Mouse (Mus musculus) heart, adult 8-10 months (tissue): Measurements from ENCODE around the gene Gpn2. TPM values are rescaled to one million over a fixed set of nuclear protein-coding genes. Genes with fewer than 3 reads are reported as not detected.
A peak's percentile ranks its signal among the peaks of the same experiment; 100 is the strongest.

Source experiments
- DNase-seq: peaks from one replicate; pipeline ENCODE4 v3.0.0; 2022; ENCODE audit warnings: low spot score
- total RNA-seq, 4 experiments: library from RNA; stranded (reverse); gene quantifications; 2 replicates each; pipeline ENCODE4 v1.2.4; 2022

Gene Gpn2
- total RNA-seq, result 1 to 10 TPM; 7.2 to 8.1 (median 8.1) TPM

- DNase-seq, result peak; percentile 89
These were observed at the start of gene Gpn2 for GRCm38 (mm10) chr4:133584059-133584951. Gene Gpn2, plus strand, starts transcription at chr4:133584362.

DNA sequence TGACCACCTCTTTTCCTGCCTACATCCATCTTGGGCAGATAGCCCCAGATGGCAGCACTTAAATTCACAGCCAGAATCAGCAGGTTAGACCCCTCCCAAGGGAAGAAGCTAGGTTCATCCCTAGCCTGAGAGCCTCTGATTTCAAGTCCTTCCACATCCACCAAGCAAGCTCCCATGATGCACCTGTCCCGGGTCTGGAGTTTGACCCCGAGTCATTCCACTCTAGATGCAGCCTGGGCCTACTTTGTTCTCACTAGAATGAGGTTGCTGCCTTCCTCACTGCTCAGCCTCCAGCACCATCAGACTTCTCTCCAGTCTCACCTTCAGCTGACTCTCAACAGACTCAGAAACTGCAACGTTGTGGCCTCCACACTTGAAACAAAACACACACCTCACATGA, 48.1 kb upstream of the Gpn2 start:
- no peak for DNase-seq

DNA sequence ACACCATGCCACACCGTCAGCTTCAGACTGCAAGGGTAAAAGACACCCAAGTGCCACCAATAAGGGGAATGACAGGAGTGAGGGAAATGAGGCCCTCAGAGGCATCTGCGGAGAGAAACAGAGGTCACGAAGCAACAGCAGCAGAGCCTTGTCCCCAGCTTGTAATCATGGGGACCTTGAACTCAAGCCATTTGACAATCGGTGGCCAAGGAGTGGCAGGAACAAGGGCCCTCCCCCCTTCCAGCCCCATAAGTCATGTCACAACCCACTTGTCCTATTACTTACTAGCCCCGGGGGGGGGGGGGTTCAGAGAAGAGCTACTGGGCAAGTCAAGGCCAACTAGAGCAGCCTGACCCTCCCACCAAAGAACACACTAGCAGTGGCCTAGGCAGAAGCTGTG, 47.5 kb upstream of the Gpn2 start:
- DNase-seq, result no peak

DNA sequence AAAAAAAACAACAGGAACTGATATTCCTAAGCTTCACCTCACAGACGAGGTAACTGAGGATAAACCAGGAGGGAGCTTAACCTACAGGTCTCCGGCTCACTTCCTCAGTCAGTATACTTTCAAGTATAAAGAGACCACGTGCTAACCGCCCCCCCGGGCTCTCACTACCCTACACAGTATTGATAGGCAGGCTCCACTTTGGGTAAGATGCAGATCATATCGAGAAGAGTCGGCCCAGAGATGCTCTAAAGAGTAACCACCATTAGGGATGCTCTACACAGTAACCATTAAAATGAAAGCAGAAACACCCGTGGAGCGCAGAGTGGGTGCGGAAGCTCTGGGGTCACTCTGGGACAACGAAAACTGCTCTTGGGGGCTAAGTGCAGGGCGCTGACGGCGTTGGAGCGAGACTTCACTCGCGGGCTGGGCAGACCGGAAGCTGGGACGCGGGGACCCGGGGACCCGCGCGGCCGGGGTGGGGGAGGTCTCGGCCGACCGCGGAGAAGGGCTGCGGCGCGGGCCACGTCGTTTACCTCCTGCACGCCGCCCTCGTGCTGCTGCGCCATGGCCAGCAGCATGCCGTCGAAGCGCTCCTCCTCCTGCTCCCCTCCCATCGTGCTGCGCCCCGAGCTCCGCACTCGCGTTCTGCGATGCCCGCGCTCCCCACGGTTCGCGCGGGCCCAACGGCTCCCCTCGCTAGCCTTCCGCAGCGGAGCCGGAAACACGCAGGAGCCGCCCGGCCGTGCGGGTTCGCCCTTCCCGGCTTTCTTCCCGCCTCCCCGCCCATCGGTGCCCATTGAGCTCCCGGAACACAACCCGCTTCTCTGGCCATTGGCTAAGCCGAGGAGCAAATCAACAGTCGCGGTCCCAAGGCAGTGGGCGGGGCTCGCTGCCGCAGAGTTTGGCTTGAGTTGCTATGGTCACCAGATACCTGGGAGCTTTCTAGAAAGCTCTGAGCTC, 38.6 kb upstream of the Gpn2 start, which contains the start of gene Nudc:
Gene Nudc (minus strand): TSS at position 725 of the 960 bp plus-strand sequence.
- peak; percentile 97 for DNase-seq

DNA sequence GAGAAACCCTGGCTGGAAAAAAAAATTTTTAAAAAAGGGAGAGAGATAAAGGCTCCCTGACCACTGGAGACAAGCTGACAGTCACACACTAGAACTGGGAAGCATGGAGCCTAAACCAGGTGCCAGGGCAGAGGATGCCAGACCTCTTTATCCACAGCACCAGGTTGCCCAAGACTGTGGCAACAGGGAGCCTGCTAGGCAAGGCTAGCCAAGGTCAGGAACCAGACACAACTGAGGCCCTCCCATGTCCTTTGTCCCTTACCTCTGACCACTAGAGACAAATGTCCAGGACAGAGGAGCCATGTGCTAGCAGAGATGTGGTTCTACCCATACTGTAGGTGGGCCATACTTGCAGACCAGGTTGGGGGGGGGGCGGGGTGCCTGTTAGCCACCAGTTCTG, 32.1 kb upstream of the Gpn2 start:
- DNase-seq, result no peak

GRCm38 (mm10) chr4:133552768-133553447, 31.3 kb upstream of the Gpn2 start, which contains the start of gene Nr0b2:
Gene Nr0b2, plus strand, starts transcription at chr4:133553376.
- DNase-seq, result no peak

DNA sequence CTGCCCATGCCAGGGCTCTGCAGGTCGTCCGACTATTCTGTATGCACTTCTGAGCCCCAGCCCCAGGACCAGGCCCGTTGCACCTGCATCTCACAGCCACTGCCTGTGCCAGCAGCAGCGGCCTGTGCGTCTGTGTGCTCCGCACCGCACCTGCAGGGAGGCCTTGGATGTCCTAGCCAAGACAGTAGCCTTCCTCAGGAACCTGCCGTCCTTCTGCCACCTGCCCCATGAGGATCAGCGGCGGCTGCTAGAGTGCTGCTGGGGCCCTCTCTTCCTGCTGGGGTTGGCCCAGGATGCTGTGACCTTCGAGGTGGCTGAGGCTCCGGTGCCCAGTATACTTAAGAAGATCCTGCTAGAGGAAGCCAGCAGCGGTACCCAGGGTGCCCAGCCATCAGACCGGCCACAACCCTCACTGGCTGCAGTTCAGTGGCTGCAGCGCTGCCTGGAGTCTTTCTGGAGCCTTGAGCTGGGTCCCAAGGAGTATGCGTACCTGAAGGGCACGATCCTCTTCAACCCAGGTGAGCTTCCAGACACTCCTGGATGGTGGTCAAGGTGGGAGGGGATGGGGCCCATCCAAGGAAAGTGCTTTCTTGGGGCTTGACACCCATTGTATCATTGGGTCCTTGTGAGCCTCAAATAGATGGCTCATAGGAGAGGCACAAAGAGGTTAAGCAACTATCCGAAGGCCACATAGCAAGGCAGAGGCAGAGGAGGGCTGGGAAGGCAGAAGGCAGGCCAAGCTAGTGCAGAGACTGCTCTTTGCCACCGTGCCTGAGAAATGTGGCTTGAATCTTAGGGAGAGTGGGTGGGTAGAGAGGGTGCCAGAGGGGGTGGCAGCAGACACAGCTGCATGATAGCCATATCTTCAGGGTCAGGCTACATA, 30.5 kb upstream of the Gpn2 start:
- no peak for DNase-seq

DNA sequence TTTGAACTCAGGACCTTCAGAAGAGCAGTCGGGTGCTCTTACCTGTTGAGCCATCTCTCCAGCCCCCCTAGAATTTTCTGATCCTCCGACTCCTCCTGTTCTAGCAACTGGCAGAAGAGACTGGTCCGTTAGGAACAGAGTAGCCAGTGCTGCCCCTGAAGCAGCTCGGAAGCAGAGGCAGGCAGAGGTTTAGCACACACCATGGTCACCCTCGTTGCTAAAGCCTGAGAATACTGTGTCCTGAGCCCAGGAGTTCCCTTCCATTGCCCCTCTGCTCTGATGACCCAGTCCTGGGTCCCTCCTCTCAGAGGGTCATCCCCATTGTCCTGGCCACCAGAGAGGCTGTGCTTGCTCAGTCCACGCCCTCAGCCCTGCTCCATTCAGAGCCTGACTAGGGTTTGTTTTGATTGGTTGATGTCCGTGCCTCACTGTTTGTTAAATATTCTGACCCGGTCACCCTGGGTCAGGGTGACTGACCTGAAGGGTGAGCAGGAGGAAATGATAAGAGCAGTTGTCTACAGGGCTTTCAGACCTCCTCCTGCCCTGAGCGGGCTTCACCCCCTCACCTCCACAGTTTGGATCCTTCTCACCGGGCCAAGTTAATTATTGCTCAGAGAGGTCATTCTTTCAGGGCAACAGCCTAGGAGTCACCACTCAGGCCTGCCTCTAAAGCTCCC, 27.0 kb upstream of the Gpn2 start:
- DNase-seq, result no peak

DNA sequence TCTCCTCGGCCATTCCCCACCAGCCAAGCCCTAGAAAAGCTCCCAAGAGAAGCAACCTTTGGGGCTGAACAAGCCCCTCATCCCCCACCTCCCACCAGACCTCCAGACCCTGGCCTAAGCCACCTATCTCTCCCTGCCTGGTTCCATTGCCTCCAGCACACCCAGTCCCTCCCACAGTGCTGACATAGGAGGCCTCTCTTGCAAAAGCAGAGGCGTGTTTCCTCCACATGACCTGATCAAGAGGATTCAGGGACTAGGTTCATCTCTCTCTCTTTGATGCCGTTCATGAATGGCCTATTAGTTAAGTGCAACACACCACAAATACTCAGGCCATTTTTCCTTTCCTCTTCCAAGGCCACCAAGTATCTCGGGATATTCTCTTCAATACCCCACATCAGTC, 24.3 kb upstream of the Gpn2 start:
- no peak for DNase-seq

- DNase-seq, result no peak
These were observed 22.5 kb upstream of the Gpn2 start for GRCm38 (mm10) chr4:133561622-133562021.

GRCm38 (mm10) chr4:133563123-133563571, 21.0 kb upstream of the Gpn2 start:
- peak; percentile 50 for DNase-seq

- DNase-seq, result no peak
These were observed 16.9 kb upstream of the Gpn2 start for GRCm38 (mm10) chr4:133567251-133567650.

DNA sequence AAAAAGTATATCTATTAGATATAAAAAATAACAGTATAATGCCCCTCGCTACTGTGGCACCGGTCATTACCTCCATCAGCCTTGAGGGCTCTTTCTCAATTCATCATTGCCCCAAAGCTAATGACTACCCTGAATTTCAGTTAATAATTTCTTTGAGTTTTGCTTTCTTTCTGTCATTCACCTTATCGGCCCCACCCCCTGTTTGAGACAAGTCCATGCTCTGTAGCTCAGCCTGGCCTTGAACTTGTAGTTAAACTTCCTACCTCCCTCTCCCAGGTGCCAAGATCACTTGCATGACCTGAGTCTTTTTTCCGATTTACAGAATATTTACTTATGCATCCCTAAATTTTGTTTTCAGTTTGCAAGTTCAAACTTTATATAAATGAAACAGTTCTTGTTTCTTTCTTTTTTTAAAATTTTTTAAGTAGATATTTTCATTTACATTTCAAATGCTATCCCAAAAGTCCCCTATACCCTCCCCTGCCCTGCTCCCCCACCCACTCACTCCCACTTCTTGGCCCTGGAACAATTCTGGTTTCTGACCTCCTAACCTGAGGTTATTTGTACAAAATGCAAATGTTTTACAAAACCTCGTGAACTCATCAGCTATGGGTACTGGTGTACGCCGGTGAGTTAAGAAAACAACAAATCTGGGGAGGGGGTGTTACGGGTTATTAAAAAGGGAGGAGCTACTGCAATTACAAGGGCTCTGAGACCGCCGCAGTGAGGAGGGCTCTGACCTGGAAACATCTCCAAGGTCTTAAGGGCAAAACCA, 14.7 kb upstream of the Gpn2 start:
- no peak for DNase-seq

- no peak for DNase-seq
These were observed 14.1 kb upstream of the Gpn2 start for GRCm38 (mm10) chr4:133570066-133570466.

DNA sequence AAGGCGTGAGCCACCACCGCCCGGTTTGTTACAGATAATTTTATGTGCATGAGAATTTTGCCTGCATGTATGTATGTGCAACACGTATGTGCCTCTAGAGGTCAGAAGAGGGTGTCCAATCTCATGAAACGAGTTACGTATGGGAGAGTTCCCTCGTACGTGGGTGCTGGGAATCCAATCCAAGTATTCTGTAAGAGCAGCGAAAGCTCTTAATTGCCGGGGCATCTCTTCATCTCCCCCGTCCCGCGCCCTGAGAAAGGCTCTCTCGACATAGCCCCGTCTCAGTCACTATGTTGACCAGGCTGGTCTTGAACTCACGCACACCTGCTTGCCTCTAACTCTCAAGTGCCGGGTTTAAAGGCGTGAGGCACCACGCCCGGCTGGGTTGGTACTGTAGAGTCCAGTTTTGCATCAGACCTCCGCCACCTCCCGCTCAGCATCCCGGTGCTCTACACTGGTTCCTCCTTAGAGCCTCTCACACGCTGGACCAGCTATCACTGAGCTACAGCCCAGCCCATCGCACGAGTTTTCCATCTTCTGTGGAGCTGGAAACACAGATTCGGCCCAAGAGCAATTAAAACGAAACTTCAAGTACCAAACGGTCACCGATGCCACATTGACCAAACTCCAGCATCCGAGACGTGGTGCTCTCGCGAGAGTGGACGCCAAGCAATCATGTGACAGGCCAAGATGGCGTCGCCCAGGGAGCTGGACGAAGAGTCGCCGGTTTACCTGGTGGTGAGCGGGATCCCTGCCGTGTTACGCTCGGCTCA, 9.9 kb upstream of the Gpn2 start, which contains the start of gene Gpatch3:
Gene Gpatch3 (plus strand): TSS at position 676 of the 773 bp plus-strand sequence.
- peak; percentile 91 for DNase-seq

- no peak for DNase-seq
These were observed 9.3 kb upstream of the Gpn2 start for GRCm38 (mm10) chr4:133574843-133575202.

DNA sequence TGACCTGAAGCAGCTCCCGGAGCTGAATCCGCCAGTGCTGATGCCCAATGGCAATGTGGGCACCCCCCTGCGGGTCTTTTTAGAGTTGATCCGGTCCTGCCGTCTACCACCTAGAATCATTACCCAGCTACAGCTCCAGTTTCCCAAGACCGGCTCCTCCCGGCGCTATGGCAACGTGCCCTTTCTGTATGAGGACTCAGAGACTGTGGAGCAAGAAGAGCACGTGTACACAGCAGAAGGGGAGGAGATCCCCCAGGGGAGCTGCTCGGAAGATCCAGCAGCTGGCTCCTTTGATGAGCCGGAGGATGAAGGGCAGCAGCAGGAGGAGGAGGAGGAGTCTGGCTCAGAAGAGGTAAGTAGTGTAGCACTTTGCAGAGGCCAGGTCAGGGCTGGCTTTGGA, 6.2 kb upstream of the Gpn2 start:
- DNase-seq, result no peak

GRCm38 (mm10) chr4:133583690-133584058, 488 bp upstream of the Gpn2 start:
- no peak for DNase-seq
